Mouse (Mus musculus) neural tube, embryonic 13.5 days (tissue): Measurements from ENCODE around the gene Dennd6a. TPM values are rescaled to one million over a fixed set of nuclear protein-coding genes. Genes with fewer than 3 reads are reported as not detected.

ENCODE experiments used
- ATAC-seq: fragments of 200-750 bp; cut with Nextera tagmentation; 2 replicates; pipeline ENCODE4 v1.8.0; 2017; ENCODE audit warnings: low read depth, mild to moderate bottlenecking, moderate TSS enrichment, moderate library complexity
- H3K27ac ChIP-seq: fragments of 300-500 bp; sonication (generic); replicated peaks from 2 replicates; pipeline ENCODE4 v1.5.1; 2015; ENCODE audit warnings: moderate library complexity, mild to moderate bottlenecking, inconsistent platforms
- H3K27me3 ChIP-seq: fragments of 300-500 bp; sonication (generic); 2 replicates; pipeline ENCODE4 v1.6.1; 2015; ENCODE audit warnings: mild to moderate bottlenecking, inconsistent platforms
- H3K36me3 ChIP-seq: fragments of 300-500 bp; sonication (generic); 2 replicates; pipeline ENCODE4 v1.6.1; 2015; ENCODE audit warnings: mild to moderate bottlenecking, inconsistent platforms
- H3K4me1 ChIP-seq: fragments of 300-500 bp; sonication (generic); replicated peaks from 2 replicates; pipeline ENCODE4 v1.6.1; 2015; ENCODE audit warnings: inconsistent platforms
- H3K4me2 ChIP-seq: fragments of 300-500 bp; sonication (generic); 2 replicates; pipeline ENCODE4 v1.6.1; 2015; ENCODE audit warnings: inconsistent platforms, mild to moderate bottlenecking, moderate library complexity
- H3K4me3 ChIP-seq: fragments of 300-500 bp; sonication (generic); 2 replicates; pipeline ENCODE4 v1.5.1; 2015; ENCODE audit warnings: mild to moderate bottlenecking, inconsistent platforms
- H3K9ac ChIP-seq: fragments of 300-500 bp; sonication (generic); 2 replicates; pipeline ENCODE4 v1.6.1; 2015; ENCODE audit warnings: moderate library complexity, mild to moderate bottlenecking, inconsistent platforms
- H3K9me3 ChIP-seq: fragments of 300-500 bp; sonication (generic); 2 replicates; pipeline ENCODE4 v1.6.1; 2016; ENCODE audit warnings: inconsistent platforms
- WGBS: fragments of 180-500 bp; shearing (Covaris S2); methylation state at CpG from one replicate; pipeline ENCODE4 v1.1.7; 2015; 5-methylcytosine and 5-hydroxymethylcytosine counted together
- polyA plus RNA-seq: library from polyadenylated mRNA; unstranded; fragments of >200 nt; fragmentation: Nextera tagmentation; extraction: Ambion mirVana; gene quantifications from 2 replicates; pipeline ENCODE4 v1.2.1, GENCODE M21; 2015

The Dennd6a gene
- polyA plus RNA-seq, 1 experiment from 2014 or later = 19.5 TPM

GRCm38 (mm10) chr14:26542136-26542535, 31.5 kb upstream of the Dennd6a start:
- Histone ChIP-seq H3K27me3 (no peaks in the 10 kb centered on the region; the same call in 1 of the 2 replicates), H3K4me3 (no peak overlapping the region), H3K36me3 (no peaks in the 10 kb centered on the region), H3K9ac (no peak overlapping the region), H3K9me3 (no peaks in the 10 kb centered on the region), H3K27ac (no peak overlapping the region), H3K4me1 (no peaks in the 10 kb centered on the region), H3K4me2 (no peak overlapping the region)
- 94% methylated on average over 1 of the region's 1 CpGs for WGBS
- no peak for ATAC-seq

GRCm38 (mm10) chr14:26547516-26548488, 25.9 kb upstream of the Dennd6a start:
- Histone ChIP-seq H3K9ac (no peak overlapping the region), H3K9me3 (no peaks in the 10 kb centered on the region), H3K4me1 (no peaks in the 10 kb centered on the region), H3K4me2 (no peak overlapping the region), H3K4me3 (no peak overlapping the region), H3K27me3 (no peaks in the 10 kb centered on the region), H3K27ac (no peak overlapping the region), H3K36me3 (no peaks in the 10 kb centered on the region)
- 80% methylated on average over 10 of the region's 10 CpGs for WGBS
- ATAC-seq = no peak

GRCm38 (mm10) chr14:26550712-26551111, 22.9 kb upstream of the Dennd6a start:
- no peak for ATAC-seq
- Histone ChIP-seq H3K27me3 (no peaks in the 10 kb centered on the region), H3K9ac (no peak overlapping the region), H3K36me3 (no peaks in the 10 kb centered on the region), H3K4me3 (no peak overlapping the region), H3K4me1 (no peaks in the 10 kb centered on the region), H3K27ac (no peak overlapping the region), H3K4me2 (no peak overlapping the region), H3K9me3 (no peaks in the 10 kb centered on the region)
- WGBS = 95% methylated on average over 8 of the region's 8 CpGs

- Histone ChIP-seq H3K4me2 (no peak overlapping the region), H3K4me1 (no peaks in the 10 kb centered on the region), H3K9ac (no peak overlapping the region), H3K36me3 (no peaks in the 10 kb centered on the region), H3K27ac (no peak overlapping the region), H3K27me3 (no peaks in the 10 kb centered on the region), H3K9me3 (no peaks in the 10 kb centered on the region), H3K4me3 (no peak overlapping the region)
- no peak for ATAC-seq
- whole genome bisulfite sequencing = 72% methylated on average over 2 of the region's 2 CpGs
These were observed 21.2 kb upstream of the Dennd6a start for GRCm38 (mm10) chr14:26552441-26552840.

- Histone ChIP-seq H3K4me2 (no peak overlapping the region), H3K4me1 (no peaks in the 10 kb centered on the region), H3K27ac (no peak overlapping the region), H3K4me3 (no peak overlapping the region), H3K27me3 (no peaks in the 10 kb centered on the region), H3K9me3 (no peaks in the 10 kb centered on the region), H3K36me3 (no peaks in the 10 kb centered on the region), H3K9ac (no peak overlapping the region)
- ATAC-seq = no peak
- WGBS = 83% methylated on average over 3 of the region's 3 CpGs
These were observed 20.8 kb upstream of the Dennd6a start for GRCm38 (mm10) chr14:26552853-26553252.

- Histone ChIP-seq H3K9ac (no peak overlapping the region), H3K9me3 (0 out of 2 replicates have a peak, but pooled peaks cover 5% of the 10 kb centered on the region), H3K36me3 (no peaks in the 10 kb centered on the region), H3K27ac (no peak overlapping the region), H3K4me3 (no peak overlapping the region), H3K4me1 (no peaks in the 10 kb centered on the region), H3K27me3 (no peaks in the 10 kb centered on the region), H3K4me2 (no peak overlapping the region)
- WGBS = 36% methylated on average over 1 of the region's 1 CpGs
- no peak for ATAC-seq
These were observed 16.1 kb upstream of the Dennd6a start for GRCm38 (mm10) chr14:26557581-26557980.

- Histone ChIP-seq H3K9me3 (0 out of 2 replicates have a peak, but pooled peaks cover 5% of the 10 kb centered on the region), H3K4me3 (no peak overlapping the region), H3K36me3 (no peaks in the 10 kb centered on the region), H3K9ac (no peak overlapping the region), H3K4me1 (no peaks in the 10 kb centered on the region), H3K27ac (no peak overlapping the region), H3K27me3 (no peaks in the 10 kb centered on the region), H3K4me2 (no peak overlapping the region)
- WGBS = 88% methylated on average over 7 of the region's 7 CpGs
- no peak for ATAC-seq
These were observed 15.1 kb upstream of the Dennd6a start for GRCm38 (mm10) chr14:26558536-26558935.

- Histone ChIP-seq H3K9me3 (0 out of 2 replicates have a peak, but pooled peaks cover 5% of the 10 kb centered on the region), H3K4me3 (no peak overlapping the region), H3K4me1 (no peaks in the 10 kb centered on the region), H3K9ac (no peak overlapping the region), H3K4me2 (no peak overlapping the region), H3K36me3 (no peaks in the 10 kb centered on the region), H3K27ac (no peak overlapping the region), H3K27me3 (no peaks in the 10 kb centered on the region)
- 90% methylated on average over 2 of the region's 2 CpGs for WGBS
- no peak for ATAC-seq
These were observed 11.4 kb upstream of the Dennd6a start for GRCm38 (mm10) chr14:26562247-26562646.

- no peak overlapping the region for H3K4me3 ChIP-seq
- no peak overlapping the region for H3K9ac ChIP-seq
- H3K36me3 ChIP-seq = no peaks in the 10 kb centered on the region
- no peaks in the 10 kb centered on the region for H3K4me1 ChIP-seq
- no peak overlapping the region for H3K4me2 ChIP-seq
- H3K9me3 ChIP-seq = no peaks in the 10 kb centered on the region
- no peak for ATAC-seq
- H3K27me3 ChIP-seq = no peaks in the 10 kb centered on the region
- no peak overlapping the region for H3K27ac ChIP-seq
- WGBS = 90% methylated on average over 4 of the region's 4 CpGs
These were observed 3.8 kb upstream of the Dennd6a start for GRCm38 (mm10) chr14:26569880-26570279.

- Histone ChIP-seq H3K27ac (no peak overlapping the region), H3K36me3 (no peaks in the 10 kb centered on the region), H3K9me3 (no peaks in the 10 kb centered on the region), H3K4me1 (no peaks in the 10 kb centered on the region), H3K4me3 (no peak overlapping the region), H3K4me2 (no peak overlapping the region), H3K27me3 (no peaks in the 10 kb centered on the region), H3K9ac (no peak overlapping the region)
- 75% methylated on average over 4 of the region's 4 CpGs for WGBS
- ATAC-seq = no peak
These were observed 1.5 kb upstream of the Dennd6a start for GRCm38 (mm10) chr14:26571951-26572675.

- H3K27me3 ChIP-seq = no peaks in the 10 kb centered on the region
- H3K9me3 ChIP-seq = no peaks in the 10 kb centered on the region
- H3K27ac ChIP-seq = no peak overlapping the region
- H3K36me3 ChIP-seq = no peaks in the 10 kb centered on the region
- ATAC-seq = no peak
- no peak overlapping the region for H3K4me3 ChIP-seq
- 73% methylated on average over 3 of the region's 3 CpGs for WGBS
- peaks cover 9% of the 10 kb centered on the region for H3K4me1 ChIP-seq
- H3K4me2 ChIP-seq = no peak overlapping the region
- H3K9ac ChIP-seq = no peak overlapping the region
These were observed 2.7 kb downstream of the Dennd6a start for GRCm38 (mm10) chr14:26576255-26576780.

- Histone ChIP-seq H3K9ac (no peak overlapping the region), H3K36me3 (peaks cover 5% of the 10 kb centered on the region; the same call in 1 of the 2 replicates), H3K27me3 (no peaks in the 10 kb centered on the region), H3K4me3 (peak overlapping the region; percentile 69), H3K4me1 (peaks cover 16% of the 10 kb centered on the region), H3K4me2 (peak overlapping the region; percentile 70), H3K9me3 (no peaks in the 10 kb centered on the region), H3K27ac (no peak overlapping the region)
- WGBS = 70% methylated on average over 6 of the region's 6 CpGs
- ATAC-seq = 0 out of 2 replicates have a peak, but pooled peaks have one; percentile 28
These were observed 5.1 kb downstream of the Dennd6a start for GRCm38 (mm10) chr14:26578791-26579191.
